Mouse (Mus musculus) olfactory bulb, adult 2 months (tissue): ENCODE measurements at regions not wholly inside any gene's neighbourhood (a gene's known extent, or its start where the extent isn't known, plus 50 kb on each side); places are given as distances from the start of the nearest gene placed in this dataset.

Experiments used
- CTCF ChIP-seq: fragments of 200-500 bp; IDR thresholded peaks from 2 replicates; pipeline ENCODE4 v1.5.1; 2012; ENCODE audit warnings: low read depth, mild to moderate bottlenecking, low read length, moderate library complexity; ENCODE audit not compliant: insufficient read depth
- POLR2A ChIP-seq: fragments of 200-500 bp; IDR thresholded peaks from 2 replicates; pipeline ENCODE4 v1.6.1; 2012; ENCODE audit warnings: mild to moderate bottlenecking, low read depth, low read length, moderate library complexity; ENCODE audit not compliant: insufficient read depth

GRCm38 (mm10) chr4:114705586-114705985 lies 115.9 kb upstream of the Gm12830 start:
- TF ChIP-seq POLR2A (no peak), CTCF (no peak)
